In the genomic region with DNA sequence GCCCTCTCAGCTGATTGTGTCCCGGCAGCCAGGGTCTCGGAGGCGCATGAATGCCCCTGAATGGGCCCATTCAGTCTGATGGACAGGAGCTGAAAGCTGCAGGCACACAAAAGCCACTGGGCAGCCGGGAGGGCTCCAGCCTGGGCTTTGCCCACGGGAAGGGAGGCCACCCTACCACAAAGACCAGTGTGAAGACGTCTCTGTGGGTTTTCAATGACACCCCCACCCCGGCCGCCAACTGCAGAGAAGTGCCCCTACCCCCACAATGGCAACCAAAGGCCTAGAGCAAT, we compare ENCODE assay signal across 9 mouse cellular contexts. TPM values are rescaled to one million over a fixed set of nuclear protein-coding genes. Genes with fewer than 3 reads are reported as not detected.
A peak's percentile ranks its signal among the peaks of the same experiment; 100 is the strongest.
DNase-seq lines count a peak whose midpoint lies in the region; ATAC-seq and TF ChIP-seq lines count a peak whose summit lies in the region.
"Had no signal": no experiment of that assay in that cellular context is flagged by ENCODE, and none has a peak within 500 bp of the region (broad histone marks: within the 10 kb centered on the region; RNA-seq: fewer than 3 reads in every experiment).

No protein-coding gene starts in this region.

- 7% methylated on average over 8 of the region's 8 CpGs for WGBS in forebrain, embryonic 15.5 days
- WGBS in lung, postnatal 0 days: 74% methylated on average over 8 of the region's 8 CpGs

- peak overlapping the region; percentile 53 for H3K27ac ChIP-seq in forebrain, embryonic 15.5 days (replicated peaks)
- no peak overlapping the region for H3K27ac ChIP-seq in lung, postnatal 0 days (ENCODE audit: low read length)
- H3K27ac ChIP-seq: macrophage had no signal

- no peaks in the 10 kb centered on the region for H3K9me3 ChIP-seq in forebrain, embryonic 15.5 days
- no peaks in the 10 kb centered on the region for H3K9me3 ChIP-seq in lung, postnatal 0 days (ENCODE audit: low read length)

- H3K27me3 ChIP-seq in forebrain, embryonic 15.5 days: no peaks in the 10 kb centered on the region
- no peaks in the 10 kb centered on the region for H3K27me3 ChIP-seq in lung, postnatal 0 days (replicated peaks; ENCODE audit: insufficient read depth, low read length)

- peak; percentile 85 for ATAC-seq in forebrain, embryonic 15.5 days (replicated peaks)
- ATAC-seq in activated CD4-positive, CD25-positive, alpha-beta regulatory T cell, adult 4 months: no peak
- no peak for ATAC-seq in lung, postnatal 0 days

- TF ChIP-seq CTCF in lung, postnatal 0 days (IDR thresholded peaks at IDR 0.05): no peak

- no peak for TF ChIP-seq EP300 in lung, postnatal 0 days (IDR thresholded peaks at IDR 0.05)

- intact Hi-C loops in left cerebral cortex, postnatal 10 days (cut with DNase I): no loop called here

- H3K4me3 ChIP-seq in forebrain, embryonic 15.5 days: no peak overlapping the region
- no peak overlapping the region for H3K4me3 ChIP-seq in lung, postnatal 0 days (ENCODE audit: low read depth, low read length)

- no peak overlapping the region for H3K4me2 ChIP-seq in forebrain, embryonic 15.5 days (replicated peaks)
- H3K4me2 ChIP-seq in lung, postnatal 0 days (replicated peaks; ENCODE audit: low read depth, low read length): no peak overlapping the region

- peak; percentile 21 for DNase-seq in layer of hippocampus, adult 11-12 months (ENCODE audit: low spot score)
- DNase-seq in layer of hippocampus, adult 9-10 months (ENCODE audit: low spot score): no peak
- DNase-seq in left cerebral cortex, postnatal 10 days (ENCODE audit: extremely low spot score in 1 of 2, low spot score in 2 of 2): peak; percentile 51 to 58
- DNase-seq in retina, embryonic 14.5 days (ENCODE audit: low spot score): peak; percentile 84
- no peak for DNase-seq in gastrocnemius, postnatal 4 days (ENCODE audit: low spot score in 2 of 2)
- DNase-seq in lung, postnatal 0 days (ENCODE audit: low spot score): no peak

- H3K36me3 ChIP-seq in forebrain, embryonic 15.5 days: no peaks in the 10 kb centered on the region
- no peaks in the 10 kb centered on the region for H3K36me3 ChIP-seq in lung, postnatal 0 days (ENCODE audit: insufficient read depth, low read length)

- H3K9ac ChIP-seq in forebrain, embryonic 15.5 days (replicated peaks): no peak overlapping the region
- H3K9ac ChIP-seq in lung, postnatal 0 days (replicated peaks; ENCODE audit: low read depth): no peak overlapping the region

- peaks cover 36% of the 10 kb centered on the region for H3K4me1 ChIP-seq in forebrain, embryonic 15.5 days
- H3K4me1 ChIP-seq in lung, postnatal 0 days (ENCODE audit: insufficient read depth, low read depth, low read length): peaks cover 7% of the 10 kb centered on the region; the same call in 1 of the 2 replicates

RNA-seq across cellular contexts. Expression of a gene that starts 58.5 kb away (rescaled TPM):
- polyA plus RNA-seq in forebrain, embryonic 15.5 days (2015; fragmentation: Nextera tagmentation; extraction: Ambion mirVana): 6.2 and 6.9 TPM in 2 replicates
- total RNA-seq in left cerebral cortex, postnatal 10 days (2021): 1 to 10 TPM; 3.4 to 3.6 TPM
- 10 to 100 TPM; 32.9 to 34.8 TPM for total RNA-seq in gastrocnemius, postnatal 4 days (2021)
- under 1 TPM; 0.40 to 0.75 TPM for polyA plus RNA-seq in activated CD4-positive, CD25-positive, alpha-beta regulatory T cell, adult 4 months (2017; shearing (Covaris generic))
- polyA plus RNA-seq in lung, postnatal 0 days (2015; fragmentation: Nextera tagmentation; extraction: Ambion mirVana): 17.5 and 18.6 TPM in 2 replicates
- polyA plus RNA-seq: macrophage had no signal

Comparison
In these comparisons a context has a peak if more than half of its experiments do, and no peak if none do; other contexts are left out.
1. DNase-seq: peak in layer of hippocampus, adult 11-12 months (single experiment), left cerebral cortex, postnatal 10 days (2 of 2) and retina, embryonic 14.5 days (single experiment); none in layer of hippocampus, adult 9-10 months (single experiment), gastrocnemius, postnatal 4 days (0 of 2) and lung, postnatal 0 days (single experiment).